Mouse (Mus musculus) liver, embryonic 15.5 days (tissue): ENCODE results near the gene Gm15013. TPM values are rescaled to one million over a fixed set of nuclear protein-coding genes. Genes with fewer than 3 reads are reported as not detected.
A peak's percentile ranks its signal among the peaks of the same experiment; 100 is the strongest.
"Not testable (repeated sequence)": the region's sequence is repeated elsewhere in the genome, so short reads cannot be mapped to it uniquely, and the experiment has no call there.

Experiments
- ATAC-seq: fragments of 200-750 bp; cut with Nextera tagmentation; 2 replicates; pipeline ENCODE4 v1.8.0; 2017; ENCODE audit warnings: moderate number of reproducible peaks, mild to moderate bottlenecking, moderate library complexity; ENCODE audit not compliant: insufficient read depth
- H3K27ac ChIP-seq: fragments of 300-500 bp; sonication (generic); replicated peaks from 2 replicates; pipeline ENCODE4 v1.5.1; 2015; ENCODE audit warnings: mild to moderate bottlenecking, inconsistent platforms
- H3K27me3 ChIP-seq: fragments of 300-500 bp; sonication (generic); 2 replicates; pipeline ENCODE4 v1.6.1; 2015; ENCODE audit warnings: mild to moderate bottlenecking, inconsistent platforms
- H3K36me3 ChIP-seq: fragments of 300-500 bp; sonication (generic); replicated peaks from 2 replicates; pipeline ENCODE4 v1.6.1; 2015; ENCODE audit warnings: moderate library complexity, mild to moderate bottlenecking, inconsistent platforms
- H3K4me1 ChIP-seq: fragments of 300-500 bp; sonication (generic); replicated peaks from 2 replicates; pipeline ENCODE4 v1.6.1; 2015; ENCODE audit warnings: inconsistent platforms
- H3K4me2 ChIP-seq: fragments of 300-500 bp; sonication (generic); 2 replicates; pipeline ENCODE4 v1.6.1; 2015; ENCODE audit warnings: moderate library complexity, mild to moderate bottlenecking, inconsistent platforms
- H3K4me3 ChIP-seq: fragments of 300-500 bp; sonication (generic); replicated peaks from 2 replicates; pipeline ENCODE4 v1.5.1; 2015; ENCODE audit warnings: mild to moderate bottlenecking, inconsistent platforms
- H3K9ac ChIP-seq: fragments of 300-500 bp; sonication (generic); 2 replicates; pipeline ENCODE4 v1.6.1; 2015; ENCODE audit warnings: moderate library complexity, mild to moderate bottlenecking, inconsistent platforms
- H3K9me3 ChIP-seq: fragments of 300-500 bp; sonication (generic); replicated peaks from 2 replicates; pipeline ENCODE4 v1.6.1; 2016; ENCODE audit warnings: inconsistent platforms
- WGBS: fragments of 180-500 bp; shearing (Covaris S2); methylation state at CpG from one replicate; pipeline ENCODE4 v1.1.7; 2015; ENCODE audit warnings: mixed read lengths; ENCODE audit not compliant: insufficient replicate concordance; 5-methylcytosine and 5-hydroxymethylcytosine counted together
- polyA plus RNA-seq: library from polyadenylated mRNA; unstranded; fragments of >200 nt; fragmentation: Nextera tagmentation; extraction: Ambion mirVana; gene quantifications from 2 replicates; pipeline ENCODE4 v1.2.1, GENCODE M21; 2015

Gene Gm15013
- not detected in 2 replicates for polyA plus RNA-seq

DNA sequence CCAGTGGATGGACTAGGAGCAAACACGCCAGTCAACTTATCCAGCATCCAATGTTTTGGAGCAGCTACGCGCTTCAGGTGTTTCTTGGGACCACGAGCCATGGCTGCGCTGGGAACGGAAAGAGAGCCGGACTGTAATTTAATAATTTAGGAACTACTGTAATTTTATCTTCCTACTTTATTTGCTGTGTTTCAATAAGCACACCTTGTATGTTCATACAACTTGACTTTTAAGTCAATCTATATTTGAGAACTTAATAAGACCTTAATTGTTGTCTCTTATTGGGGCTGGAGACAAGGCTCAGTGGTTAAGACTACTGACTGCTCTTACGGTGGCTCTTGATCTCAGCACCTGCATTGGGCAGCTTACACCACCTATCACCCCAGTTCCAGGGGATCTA lies at the start of gene Gm15013:
Gene Gm15013 (minus strand): TSS at position 101 of the 400 bp plus-strand sequence.
- H3K4me2 ChIP-seq: no peak within 1 kb of the TSS
- H3K27ac ChIP-seq: no peak within 1 kb of the TSS
- no peaks in the 10 kb centered on the region for H3K27me3 ChIP-seq
- no peak for ATAC-seq
- no peak within 1 kb of the TSS for H3K4me3 ChIP-seq
- WGBS: 87% methylated on average over 8 of the region's 8 CpGs
- H3K9me3 ChIP-seq: no peaks in the 10 kb centered on the region
- no peak within 1 kb of the TSS for H3K9ac ChIP-seq
- H3K36me3 ChIP-seq: no peaks in the 10 kb centered on the region
- no peaks in the 10 kb centered on the region for H3K4me1 ChIP-seq

DNA sequence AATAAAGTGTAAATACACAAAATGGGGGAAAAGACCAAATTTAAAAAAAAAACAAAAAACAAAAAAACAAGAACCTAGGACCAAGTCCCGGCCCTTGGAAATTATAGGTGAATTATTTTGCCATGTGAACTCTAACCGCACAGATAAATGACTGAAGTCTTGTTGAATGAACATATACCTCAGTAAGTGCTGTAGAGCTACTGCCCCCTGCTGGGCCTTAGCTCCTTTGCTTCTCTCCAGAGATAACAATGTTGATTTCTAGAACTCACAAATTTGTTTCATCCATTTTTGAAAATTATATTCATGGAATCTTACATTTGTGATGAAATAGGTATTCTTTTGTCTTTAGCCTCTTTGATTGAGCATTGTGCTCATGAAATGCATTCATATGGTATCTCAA lies 48.3 kb upstream of the Gm15013 start:
- Histone ChIP-seq H3K9me3 (no peaks in the 10 kb centered on the region), H3K4me3 (no peak overlapping the region), H3K27ac (no peak overlapping the region), H3K4me2 (no peak overlapping the region), H3K27me3 (no peaks in the 10 kb centered on the region), H3K9ac (no peak overlapping the region), H3K36me3 (no peaks in the 10 kb centered on the region), H3K4me1 (no peaks in the 10 kb centered on the region)
- WGBS: 26% methylated on average over 2 of the region's 2 CpGs
- no peak for ATAC-seq

DNA sequence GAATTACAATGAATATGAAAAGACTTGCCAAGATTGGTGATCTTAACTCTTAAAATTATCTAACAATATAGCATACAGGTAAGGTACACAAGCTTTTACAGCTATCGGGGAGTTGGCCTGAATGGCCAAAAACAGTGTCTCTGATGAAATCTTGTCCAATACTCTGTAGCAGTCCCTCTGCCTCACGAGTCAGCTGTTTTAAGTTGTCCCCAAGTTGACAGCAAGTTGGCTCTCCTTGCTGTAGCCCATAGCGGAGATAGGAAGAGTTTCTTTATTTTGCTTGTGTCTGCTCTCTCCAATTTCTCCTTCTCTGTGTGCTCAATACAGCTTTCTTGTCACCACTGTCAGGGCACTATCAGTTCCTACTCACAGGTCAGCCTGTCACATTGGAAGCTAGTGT lies 44.4 kb upstream of the Gm15013 start:
- not testable (repeated sequence) for H3K9ac ChIP-seq, H3K4me2 ChIP-seq, H3K27ac ChIP-seq, H3K27me3 ChIP-seq, ATAC-seq, H3K36me3 ChIP-seq, H3K4me3 ChIP-seq, H3K4me1 ChIP-seq, H3K9me3 ChIP-seq
- 72% methylated on average over 3 of the region's 3 CpGs for WGBS

DNA sequence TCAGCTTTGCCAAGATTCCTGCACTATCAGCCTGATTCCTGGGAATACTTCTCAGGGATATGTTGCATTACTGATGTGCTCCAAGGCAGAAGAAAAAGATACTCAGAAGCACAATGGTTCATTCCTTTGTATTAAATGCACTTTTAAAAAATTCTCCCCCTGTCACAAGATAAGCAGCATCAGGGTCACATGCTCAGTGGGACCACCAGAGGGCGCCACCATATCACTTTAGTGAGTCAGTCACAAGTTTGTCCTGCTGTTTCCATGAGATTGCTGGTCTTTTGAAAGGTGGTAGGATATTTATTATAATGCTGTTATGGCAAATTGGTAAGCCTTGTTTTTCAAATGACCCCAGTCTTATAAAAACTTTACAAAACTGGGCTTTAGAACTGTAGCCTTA lies 37.6 kb upstream of the Gm15013 start:
- no peak overlapping the region for H3K4me3 ChIP-seq
- H3K36me3 ChIP-seq: no peaks in the 10 kb centered on the region
- no peaks in the 10 kb centered on the region for H3K9me3 ChIP-seq
- no peaks in the 10 kb centered on the region for H3K4me1 ChIP-seq
- no peak overlapping the region for H3K4me2 ChIP-seq
- H3K27ac ChIP-seq: no peak overlapping the region
- ATAC-seq: no peak
- H3K27me3 ChIP-seq: no peaks in the 10 kb centered on the region
- WGBS: 3% methylated on average over 1 of the region's 1 CpGs
- H3K9ac ChIP-seq: no peak overlapping the region

DNA sequence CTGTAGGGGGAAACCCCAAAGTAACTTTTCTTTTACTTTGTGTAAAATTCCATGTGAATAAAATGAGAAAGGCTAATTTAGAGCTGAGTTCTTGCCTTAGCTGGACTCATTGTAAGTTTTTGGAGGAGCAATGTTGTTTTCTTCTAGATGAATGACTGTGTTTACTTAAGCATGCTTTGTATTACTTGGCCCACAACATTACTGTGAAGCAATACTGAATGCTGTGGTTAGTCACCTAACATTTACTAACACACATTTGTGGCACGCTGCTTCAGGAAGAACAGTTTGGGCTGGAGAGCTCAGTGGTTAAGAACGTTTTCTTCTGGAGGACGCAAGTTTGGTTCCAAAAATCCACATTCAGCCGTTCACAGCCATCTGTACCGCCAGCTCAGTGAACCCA lies 22.8 kb upstream of the Gm15013 start:
- no peak for ATAC-seq
- no peak overlapping the region for H3K4me3 ChIP-seq

DNA sequence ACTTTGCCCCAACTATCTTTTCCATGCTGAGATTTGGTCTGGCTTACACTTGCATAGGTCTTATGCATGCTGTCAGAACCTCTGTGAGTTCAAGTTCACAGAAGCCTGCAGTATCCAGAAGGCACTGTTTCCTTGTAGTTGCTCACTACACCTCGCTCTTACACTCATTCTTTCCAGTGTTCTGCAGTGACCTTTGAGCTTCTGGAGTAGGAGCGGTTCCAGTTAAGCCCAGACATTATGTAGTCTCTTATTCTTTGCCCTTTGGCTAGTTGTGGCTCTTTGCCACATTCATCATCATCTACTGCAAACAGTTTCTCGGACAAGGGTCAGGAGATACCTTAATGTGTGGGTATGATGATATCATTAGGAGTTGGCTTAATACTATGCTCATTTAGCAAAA lies 16.3 kb upstream of the Gm15013 start:
- H3K27ac ChIP-seq: no peak overlapping the region
- H3K9ac ChIP-seq: no peak overlapping the region
- H3K9me3 ChIP-seq: no peaks in the 10 kb centered on the region
- no peaks in the 10 kb centered on the region for H3K27me3 ChIP-seq
- 67% methylated on average over 3 of the region's 3 CpGs for WGBS
- H3K4me3 ChIP-seq: no peak overlapping the region
- H3K4me1 ChIP-seq: no peaks in the 10 kb centered on the region
- no peaks in the 10 kb centered on the region for H3K36me3 ChIP-seq
- ATAC-seq: no peak
- H3K4me2 ChIP-seq: no peak overlapping the region

More for the DNA sequence above, 22.8 kb upstream of the Gm15013 start:
- H3K9me3 ChIP-seq: no peaks in the 10 kb centered on the region
- H3K36me3 ChIP-seq: no peaks in the 10 kb centered on the region
- H3K9ac ChIP-seq: no peak overlapping the region
- H3K27me3 ChIP-seq: no peaks in the 10 kb centered on the region
- no peak overlapping the region for H3K4me2 ChIP-seq
- H3K4me1 ChIP-seq: no peaks in the 10 kb centered on the region
- 67% methylated on average over 5 of the region's 5 CpGs for WGBS
- no peak overlapping the region for H3K27ac ChIP-seq

DNA sequence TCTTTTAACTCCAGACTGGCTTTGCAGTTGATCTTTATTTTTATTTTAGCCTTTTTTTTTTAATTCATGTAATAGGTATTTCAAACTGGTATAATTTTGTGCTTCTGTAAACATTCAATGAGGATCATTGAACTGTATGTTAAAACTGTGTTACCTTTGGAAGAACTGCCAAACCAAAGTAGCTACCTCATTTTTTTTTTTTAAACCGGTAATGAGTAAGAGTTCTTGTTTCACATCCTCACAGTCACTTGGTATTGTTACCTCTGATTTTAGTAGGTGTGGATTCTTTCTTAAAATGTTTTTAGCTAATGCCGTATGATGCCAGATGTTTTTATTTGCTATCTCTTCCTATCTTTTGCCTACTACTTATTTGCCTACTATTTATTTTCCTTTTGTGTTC lies 8.1 kb upstream of the Gm15013 start:
- Histone ChIP-seq H3K36me3 (no peaks in the 10 kb centered on the region), H3K9ac (no peak overlapping the region), H3K27me3 (no peaks in the 10 kb centered on the region), H3K9me3 (no peaks in the 10 kb centered on the region), H3K4me3 (no peak overlapping the region), H3K4me2 (no peak overlapping the region), H3K4me1 (no peaks in the 10 kb centered on the region), H3K27ac (no peak overlapping the region)
- no peak for ATAC-seq
- whole genome bisulfite sequencing: 79% methylated on average over 2 of the region's 2 CpGs

DNA sequence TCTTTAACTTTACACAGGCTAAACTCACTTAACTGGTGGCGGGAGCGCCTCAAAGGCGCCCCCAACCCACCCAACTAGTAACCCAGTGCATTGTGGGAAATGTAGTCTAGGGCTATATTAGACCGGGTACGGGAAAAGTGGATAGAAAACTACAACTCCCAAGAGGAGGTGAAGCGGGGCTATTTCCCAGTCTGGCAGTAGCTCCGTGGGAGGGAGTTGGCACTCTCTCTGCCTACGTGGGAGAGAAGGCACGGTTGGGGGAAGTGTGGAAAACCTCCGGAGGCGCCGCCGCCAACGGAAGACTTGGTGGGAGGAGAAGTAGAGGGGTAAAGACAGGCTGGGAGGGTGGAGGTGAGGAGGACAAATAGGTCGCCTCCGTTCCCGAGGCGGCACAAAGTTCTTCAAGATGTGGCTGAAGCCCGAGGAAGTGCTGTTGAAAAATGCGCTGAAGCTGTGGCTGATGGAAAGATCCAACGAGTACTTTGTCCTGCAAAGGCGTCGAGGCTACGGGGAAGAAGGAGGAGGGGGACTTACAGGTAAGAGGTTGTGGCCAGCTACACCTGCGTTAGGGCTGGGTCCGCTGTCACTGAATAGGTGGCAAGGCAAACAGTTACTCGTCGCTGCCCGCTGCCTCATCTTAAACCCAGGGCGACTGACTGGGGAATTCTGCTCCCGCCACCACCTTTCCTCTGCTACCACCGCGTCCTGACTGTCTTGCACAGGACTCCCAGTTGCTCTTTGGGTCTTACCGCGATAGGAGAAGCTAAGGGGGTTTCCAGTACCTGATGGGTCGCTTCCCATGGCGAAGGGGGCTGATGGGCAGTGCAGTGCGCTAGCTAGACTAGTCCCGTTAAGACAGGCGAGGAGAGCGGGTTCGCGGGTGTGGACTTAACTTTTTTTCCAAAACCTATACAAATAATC lies 29.2 kb downstream of the Gm15013 start, which contains the start of gene Tbc1d8b:
Gene Tbc1d8b (plus strand): TSS at position 222 of the 921 bp plus-strand sequence.
- H3K9ac ChIP-seq: peak within 1 kb of the TSS; percentile 63
- H3K27me3 ChIP-seq: no peaks in the 10 kb centered on the region
- H3K9me3 ChIP-seq: no peaks in the 10 kb centered on the region
- no peaks in the 10 kb centered on the region for H3K4me1 ChIP-seq
- WGBS: 13% methylated on average over 43 of the region's 43 CpGs
- H3K4me3 ChIP-seq: peak within 1 kb of the TSS; percentile 66
- H3K27ac ChIP-seq: 0 out of 2 replicates have a peak within 1 kb of the TSS, but pooled peaks have one; percentile 33
- ATAC-seq: peak; percentile 99
- H3K36me3 ChIP-seq: no peaks in the 10 kb centered on the region
- H3K4me2 ChIP-seq: peak within 1 kb of the TSS; percentile 71

DNA sequence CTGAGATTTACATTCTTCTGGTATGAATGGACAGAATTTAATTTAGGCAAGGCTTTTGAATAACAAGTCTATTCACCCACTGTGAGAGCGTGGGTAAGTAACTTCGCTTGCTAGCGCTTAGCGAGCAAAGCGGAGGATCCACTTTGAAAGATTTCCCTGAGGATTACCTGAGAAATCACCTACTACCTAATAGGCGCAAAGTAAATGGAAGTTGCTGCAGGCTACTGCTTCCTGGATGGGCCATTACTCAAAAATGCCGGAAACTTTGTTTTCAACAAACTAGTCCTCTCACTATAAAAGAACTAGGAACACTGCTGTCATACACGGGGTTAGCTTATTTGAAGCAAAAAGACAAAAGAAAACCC lies 29.9 kb downstream of the Gm15013 start:
- Histone ChIP-seq H3K36me3 (no peaks in the 10 kb centered on the region), H3K4me2 (peak overlapping the region; percentile 71), H3K27me3 (no peaks in the 10 kb centered on the region), H3K4me3 (peak overlapping the region; percentile 66), H3K27ac (0 out of 2 replicates have a peak overlapping the region, but pooled peaks have one; percentile 33), H3K9me3 (no peaks in the 10 kb centered on the region), H3K4me1 (no peaks in the 10 kb centered on the region), H3K9ac (peak overlapping the region; percentile 42; the same call in 1 of the 2 replicates)
- ATAC-seq: peak; percentile 34
- WGBS: 18% methylated on average over 8 of the region's 8 CpGs

DNA sequence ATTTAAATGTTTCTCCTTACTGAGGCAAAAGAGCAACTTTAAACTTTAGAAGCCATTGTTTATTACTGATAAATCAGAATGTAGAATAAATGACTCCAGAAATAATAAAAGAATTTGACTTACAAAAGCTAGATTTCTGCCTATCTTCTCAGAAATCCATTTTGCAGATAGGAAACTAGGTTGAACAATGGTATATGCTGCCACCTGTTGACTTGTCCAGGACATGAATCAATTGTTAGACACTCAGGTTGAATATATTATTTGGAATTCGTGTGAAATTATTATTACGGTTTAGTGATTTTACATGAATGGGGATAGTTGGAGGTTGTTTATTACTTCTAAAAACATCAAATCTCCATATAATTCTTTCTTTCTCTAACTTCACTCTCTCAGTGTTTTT lies 48.5 kb downstream of the Gm15013 start:
- H3K9ac ChIP-seq: no peak overlapping the region
- ATAC-seq: no peak
- 65% methylated on average over 2 of the region's 2 CpGs for WGBS
- no peaks in the 10 kb centered on the region for H3K9me3 ChIP-seq
- H3K27me3 ChIP-seq: no peaks in the 10 kb centered on the region
- H3K27ac ChIP-seq: no peak overlapping the region
- H3K36me3 ChIP-seq: no peaks in the 10 kb centered on the region
- H3K4me2 ChIP-seq: no peak overlapping the region
- no peak overlapping the region for H3K4me3 ChIP-seq
- no peaks in the 10 kb centered on the region for H3K4me1 ChIP-seq
